Mouse (Mus musculus) stomach, postnatal 0 days (tissue): Measurements from ENCODE around the gene Art4.

Source experiments
- CTCF ChIP-seq: IDR thresholded peaks from 2 replicates; pipeline ENCODE4 v1.5.1; 2016; ENCODE audit warnings: antibody characterized with exemption, low read depth, mild to moderate bottlenecking, moderate library complexity
- EP300 ChIP-seq: optimal IDR thresholded peaks from 2 replicates; pipeline ENCODE3; 2016; ENCODE audit warnings: antibody characterized with exemption

- TF ChIP-seq CTCF, result no peak
- no peak for TF ChIP-seq EP300
These were observed 30.0 kb downstream of the Art4 start, which contains the start of gene BC049715 for GRCm38 (mm10) chr6:136827516-136827880.
